ENCODE assay signal across 26 mouse cellular contexts in the genomic region with DNA sequence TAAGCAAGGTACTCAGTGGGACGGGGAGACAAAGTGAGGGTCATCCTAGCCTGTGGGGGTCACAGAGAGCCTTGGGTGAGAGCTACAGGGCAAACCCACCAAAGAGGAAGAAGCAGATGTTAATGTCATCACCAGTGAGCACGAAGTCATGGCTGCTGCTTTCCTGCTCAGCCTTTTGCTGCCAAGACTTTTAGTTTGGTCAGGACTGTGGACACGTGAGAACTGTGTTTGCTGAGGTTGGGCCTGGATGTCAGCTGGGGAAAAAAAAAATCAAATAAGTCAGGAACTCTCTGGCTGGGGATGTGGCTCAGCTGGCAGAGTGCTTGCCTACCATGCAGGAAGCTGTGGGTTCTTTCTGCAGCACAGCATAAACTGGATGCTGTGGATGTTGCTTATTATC.
DNase-seq lines count a peak whose midpoint lies in the region; ATAC-seq and TF ChIP-seq lines count a peak whose summit lies in the region.
"Had no signal": no experiment of that assay in that cellular context is flagged by ENCODE, and none has a peak within 500 bp of the region (broad histone marks: within the 10 kb centered on the region; RNA-seq: fewer than 3 reads in every experiment).

No protein-coding gene starts in this region.

- peaks cover 12% of the 10 kb centered on the region for H3K4me1 ChIP-seq in liver, postnatal 0 days (ENCODE audit: insufficient read depth)
- peaks cover 9% of the 10 kb centered on the region; the same call in 1 of the 2 replicates for H3K4me1 ChIP-seq in brown adipose tissue, adult 24 weeks (ENCODE audit: control insufficient read depth, insufficient read depth, insufficient read length, low read length)
- H3K4me1 ChIP-seq in limb, embryonic 15.5 days = peaks cover 40% of the 10 kb centered on the region
- H3K4me1 ChIP-seq in forebrain, embryonic 13.5 days = no peaks in the 10 kb centered on the region
- H3K4me1 ChIP-seq: forebrain, embryonic 15.5 days; hindbrain, embryonic 12.5 days; liver, embryonic 12.5 days; midbrain, embryonic 12.5 days had no signal

- no peak overlapping the region for H3K4me2 ChIP-seq in liver, postnatal 0 days (ENCODE audit: low read depth, low read length)
- no peak overlapping the region for H3K4me2 ChIP-seq in limb, embryonic 15.5 days
- no peak overlapping the region for H3K4me2 ChIP-seq in forebrain, embryonic 13.5 days
- H3K4me2 ChIP-seq: embryonic facial prominence, embryonic 13.5 days; forebrain, embryonic 15.5 days; heart, embryonic 11.5 days; hindbrain, embryonic 12.5 days; kidney, embryonic 15.5 days; liver, embryonic 12.5 days; midbrain, embryonic 12.5 days had no signal

- no peaks in the 10 kb centered on the region for H3K36me3 ChIP-seq in liver, postnatal 0 days (replicated peaks; ENCODE audit: insufficient read depth, low read length)
- no peaks in the 10 kb centered on the region for H3K36me3 ChIP-seq in limb, embryonic 15.5 days
- H3K36me3 ChIP-seq in forebrain, embryonic 13.5 days (ENCODE audit: poor library complexity, severe bottlenecking) = no peaks in the 10 kb centered on the region
- H3K36me3 ChIP-seq: embryonic facial prominence, embryonic 13.5 days; forebrain, embryonic 15.5 days; hindbrain, embryonic 12.5 days; kidney, embryonic 15.5 days; liver, embryonic 12.5 days; midbrain, embryonic 12.5 days had no signal

- no peak overlapping the region for H3K9ac ChIP-seq in liver, postnatal 0 days (replicated peaks)
- H3K9ac ChIP-seq in limb, embryonic 15.5 days = no peak overlapping the region
- H3K9ac ChIP-seq in forebrain, embryonic 13.5 days = no peak overlapping the region
- H3K9ac ChIP-seq: embryonic facial prominence, embryonic 13.5 days; forebrain, embryonic 15.5 days; hindbrain, embryonic 12.5 days; kidney, embryonic 15.5 days; liver, embryonic 12.5 days; midbrain, embryonic 12.5 days had no signal

- H3K9me3 ChIP-seq in liver, postnatal 0 days (ENCODE audit: low read length) = no peaks in the 10 kb centered on the region
- no peaks in the 10 kb centered on the region for H3K9me3 ChIP-seq in limb, embryonic 15.5 days
- no peaks in the 10 kb centered on the region for H3K9me3 ChIP-seq in forebrain, embryonic 13.5 days (replicated peaks)
- H3K9me3 ChIP-seq: embryonic facial prominence, embryonic 13.5 days; forebrain, embryonic 15.5 days; hindbrain, embryonic 12.5 days; kidney, embryonic 15.5 days; liver, embryonic 12.5 days; midbrain, embryonic 12.5 days had no signal

- H3K27ac ChIP-seq in gastrocnemius, adult 2 months = no peak overlapping the region
- H3K27ac ChIP-seq in liver, postnatal 0 days (ENCODE audit: low read depth) = no peak overlapping the region
- peak overlapping the region; percentile 46 for H3K27ac ChIP-seq in brown adipose tissue, adult 24 weeks (replicated peaks; ENCODE audit: low read depth, low read length)
- peak overlapping the region; percentile 33; the same call in 1 of the 2 replicates for H3K27ac ChIP-seq in limb, embryonic 15.5 days
- no peak overlapping the region for H3K27ac ChIP-seq in forebrain, embryonic 13.5 days
- H3K27ac ChIP-seq: embryonic facial prominence, embryonic 13.5 days; forebrain, embryonic 15.5 days; hindbrain, embryonic 12.5 days; kidney, embryonic 15.5 days; liver, embryonic 12.5 days; midbrain, embryonic 12.5 days had no signal

- DNase-seq in gastrocnemius, adult 2 months = peak; percentile 27
- no peak for DNase-seq in gastrocnemius, postnatal 10 days
- no peak for DNase-seq in liver, postnatal 0 days
- DNase-seq in liver = no peak
- DNase-seq in right cerebral cortex, postnatal 4 days = no peak
- DNase-seq: adrenal gland, postnatal 36 days; cerebellum, adult 11-12 months; cerebellum, postnatal 25 days; embryo, embryonic 11 days; gastrocnemius, postnatal 36 days; kidney, postnatal 36 days; layer of hippocampus, postnatal 36 days; lung, adult 2 months; thymus, postnatal 14 days had no signal

- H3K4me3 ChIP-seq in gastrocnemius, adult 2 months = no peak overlapping the region
- no peak overlapping the region for H3K4me3 ChIP-seq in liver, postnatal 0 days (ENCODE audit: low read depth, low read length)
- no peak overlapping the region for H3K4me3 ChIP-seq in brown adipose tissue, adult 24 weeks (ENCODE audit: insufficient read depth, low read depth, low read length)
- no peak overlapping the region for H3K4me3 ChIP-seq in limb, embryonic 15.5 days
- H3K4me3 ChIP-seq in forebrain, embryonic 13.5 days = no peak overlapping the region
- H3K4me3 ChIP-seq: embryonic facial prominence, embryonic 13.5 days; erythroblast, embryonic 14.5 days; forebrain, embryonic 15.5 days; hindbrain, embryonic 12.5 days; kidney, embryonic 15.5 days; liver, embryonic 12.5 days; midbrain, embryonic 12.5 days had no signal

- H3K27me3 ChIP-seq in liver, postnatal 0 days (ENCODE audit: insufficient read depth, low read length) = no peaks in the 10 kb centered on the region
- H3K27me3 ChIP-seq in limb, embryonic 15.5 days = no peaks in the 10 kb centered on the region
- no peaks in the 10 kb centered on the region for H3K27me3 ChIP-seq in forebrain, embryonic 13.5 days
- H3K27me3 ChIP-seq: embryonic facial prominence, embryonic 13.5 days; forebrain, embryonic 15.5 days; hindbrain, embryonic 12.5 days; liver, embryonic 12.5 days had no signal

- 0 out of 2 replicates have a peak, but pooled peaks have one; percentile 40 for ATAC-seq in liver, postnatal 0 days
- no peak for ATAC-seq in limb, embryonic 15.5 days (ENCODE audit: insufficient number of reproducible peaks, low FRiP score, low TSS enrichment, low read depth)
- ATAC-seq in forebrain, embryonic 13.5 days = no peak
- ATAC-seq: forebrain, embryonic 15.5 days; intestine, postnatal 0 days; liver, embryonic 12.5 days had no signal

- TF ChIP-seq CTCF in gastrocnemius, adult 2 months (IDR thresholded peaks at IDR 0.05) = no peak
- TF ChIP-seq CTCF in liver, postnatal 0 days (IDR thresholded peaks at IDR 0.05; ENCODE audit: low read depth) = no peak

- intact Hi-C loops in gastrocnemius, adult 2 months (cut with DNase I) = no loop called here

- no peak for TF ChIP-seq EP300 in liver, postnatal 0 days (IDR thresholded peaks at IDR 0.05; ENCODE audit: low read depth)

- WGBS in liver, postnatal 0 days (ENCODE audit: insufficient replicate concordance) = 25% methylated on average over 3 of the region's 3 CpGs
- WGBS in limb, embryonic 15.5 days = 41% methylated on average over 3 of the region's 3 CpGs
- 77% methylated on average over 3 of the region's 3 CpGs for WGBS in forebrain, embryonic 13.5 days

Comparison
In these comparisons a context has a peak if more than half of its experiments do, and no peak if none do; other contexts are left out.
1. H3K27ac ChIP-seq: peak in brown adipose tissue, adult 24 weeks (single experiment) and limb, embryonic 15.5 days (single experiment); none in gastrocnemius, adult 2 months (single experiment), liver, postnatal 0 days (single experiment) and forebrain, embryonic 13.5 days (single experiment).